Mouse (Mus musculus): Measurements from ENCODE around the gene Rbm14. TPM values are rescaled to one million over a fixed set of nuclear protein-coding genes. Genes with fewer than 3 reads are reported as not detected.

Gene Rbm14
- total RNA-seq, 1 experiment: 91.7 TPM

GRCm38 (mm10) chr19:4756193-4756911 lies 55.1 kb downstream of the Rbm14 start, which contains the start of gene Rbm4b:
Rbm4b (plus strand) TSS chr19:4756497.
- no peaks in the 10 kb centered on the region; a peak in 1 of 4 replicates for H3K4me1 ChIP-seq (ENCODE audit: control insufficient read depth in 2 of 2, insufficient read depth in 2 of 2, low read length in 2 of 2, poor library complexity in 1 of 2)
- TF ChIP-seq HCFC1 (IDR thresholded peaks at IDR 0.05; ENCODE audit: borderline replicate concordance, insufficient read depth, low read length): peak; percentile 73; the same call in 1 of the 2 replicates
- TF ChIP-seq CHD2 (IDR thresholded peaks at IDR 0.05; ENCODE audit: low read depth, low read length): peak; percentile 76; the same call in 1 of the 2 replicates
- TF ChIP-seq ZC3H11A (IDR thresholded peaks at IDR 0.05; ENCODE audit: borderline replicate concordance, low read depth, low read length): no peak
- peak within 1 kb of the TSS; percentile 85 for H3K27ac ChIP-seq (ENCODE audit: insufficient read depth, low read depth, low read length, poor library complexity, severe bottlenecking)
- H3K9me3 ChIP-seq (ENCODE audit: control insufficient read depth, insufficient read depth, low read depth, low read length): no peaks in the 10 kb centered on the region
- H3K36me3 ChIP-seq (ENCODE audit: control insufficient read depth, insufficient read depth, low read length, poor library complexity, severe bottlenecking): peaks cover 8% of the 10 kb centered on the region
- peak within 1 kb of the TSS; percentile 77 to 81 for H3K4me3 ChIP-seq (ENCODE audit: insufficient read depth in 1 of 2, low read depth in 1 of 2, low read length in 2 of 2, poor library complexity in 1 of 2, severe bottlenecking in 1 of 2)
- peak; percentile 92 for DNase-seq (ENCODE audit: low read depth, low spot score)
- in situ Hi-C loops (cut with MboI; ENCODE audit: low sequenced_read_pairs in 2 of 2, unreplicated experiment in 2 of 2): loop anchor here in 1 of 2 experiments (10.0 kb wide), 1 partner anchor 148 kb away; the partner anchor contains the start of gene Bbs1
- peak within 1 kb of the TSS; percentile 91 for H3K9ac ChIP-seq (ENCODE audit: insufficient read depth, low read depth, low read length, poor library complexity, severe bottlenecking)

DNA sequence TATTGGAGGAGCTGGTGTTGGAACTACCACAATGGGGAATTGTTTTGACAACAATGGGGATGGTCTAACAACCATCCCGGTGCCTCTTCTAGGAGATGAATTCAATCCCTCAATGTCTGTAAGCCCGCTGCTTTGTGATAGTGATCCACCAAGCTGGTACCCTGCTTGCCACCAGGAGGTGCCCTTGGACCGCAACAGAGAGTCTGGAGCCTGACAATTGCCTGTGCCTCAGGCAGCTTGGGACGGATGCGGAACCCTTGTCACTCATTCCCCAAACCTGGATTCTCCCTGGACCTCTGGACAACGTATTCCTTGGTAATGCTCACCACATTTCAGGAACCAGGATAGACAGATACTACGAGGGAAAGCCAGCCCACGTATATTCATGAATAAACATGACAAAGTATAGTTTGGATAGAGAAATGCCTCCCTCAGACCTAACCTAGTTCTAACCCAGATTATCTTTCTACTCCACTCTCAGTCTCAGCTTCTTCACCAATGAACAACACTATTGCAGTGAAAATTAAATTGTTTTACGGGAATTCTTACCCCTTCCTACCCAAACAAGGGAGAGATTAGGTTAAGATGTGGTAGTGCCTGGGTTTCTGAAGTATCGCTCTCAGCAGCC lies 55.8 kb downstream of the Rbm14 start:
- Histone ChIP-seq H3K9me3 (ENCODE audit: control insufficient read depth, insufficient read depth, low read depth, low read length) (no peaks in the 10 kb centered on the region), H3K9ac (ENCODE audit: insufficient read depth, low read depth, low read length, poor library complexity, severe bottlenecking) (peak overlapping the region; percentile 70), H3K27ac (ENCODE audit: insufficient read depth, low read depth, low read length, poor library complexity, severe bottlenecking) (peak overlapping the region; percentile 47; the same call in 1 of the 2 replicates), H3K4me3 (ENCODE audit: insufficient read depth in 1 of 2, low read depth in 1 of 2, low read length in 2 of 2, poor library complexity in 1 of 2, severe bottlenecking in 1 of 2) (peak overlapping the region; percentile 62 to 81), H3K4me1 (ENCODE audit: control insufficient read depth in 2 of 2, insufficient read depth in 2 of 2, low read length in 2 of 2, poor library complexity in 1 of 2) (no peaks in the 10 kb centered on the region; a peak in 1 of 4 replicates), H3K36me3 (ENCODE audit: control insufficient read depth, insufficient read depth, low read length, poor library complexity, severe bottlenecking) (peaks cover 8% of the 10 kb centered on the region)
- TF ChIP-seq CHD2 (IDR thresholded peaks at IDR 0.05; ENCODE audit: low read depth, low read length) (no peak), ZC3H11A (IDR thresholded peaks at IDR 0.05; ENCODE audit: borderline replicate concordance, low read depth, low read length) (peak; percentile 86)
- in situ Hi-C loops (cut with MboI; ENCODE audit: low sequenced_read_pairs in 2 of 2, unreplicated experiment in 2 of 2): loop anchor here in 1 of 2 experiments (10.0 kb wide), 1 partner anchor 149 kb away; the partner anchor contains the start of gene Bbs1
- DNase-seq (ENCODE audit: low read depth, low spot score): peak; percentile 75

Other genes starting within 250 kb of the Rbm14 start
- 22.8 and 33.9 TPM in 2 replicates for gene Lrfn4, start 196.0 kb downstream of the Rbm14 start, total RNA-seq (2012; rRNA removed)
- gene Rce1, start 186.0 kb downstream of the Rbm14 start, total RNA-seq (2012; rRNA removed): 63.6 and 103 TPM in 2 replicates
- gene Gm960, start 113.0 kb downstream of the Rbm14 start, total RNA-seq (2012; rRNA removed): 0.79 and 1.1 TPM in 2 replicates
- 14.1 and 36.7 TPM in 2 replicates for gene Sptbn2, start 100.5 kb downstream of the Rbm14 start, total RNA-seq (2012; rRNA removed)
- 11.1 and 11.3 TPM in 2 replicates for gene Rbm4b, start 55.1 kb downstream of the Rbm14 start, total RNA-seq (2012; rRNA removed)
- gene Rbm4, start 17.7 kb downstream of the Rbm14 start, total RNA-seq (2012; rRNA removed): 122 and 134 TPM in 2 replicates
- gene Gm21992, start within 50 bp of the Rbm14 start, total RNA-seq (2012; rRNA removed): 40.0 and 49.8 TPM in 2 replicates
- 49.9 and 53.0 TPM in 2 replicates for gene Ccs, start 27.7 kb upstream of the Rbm14 start, total RNA-seq (2012; rRNA removed)
- gene Ccdc87, start 27.7 kb upstream of the Rbm14 start, total RNA-seq (2012; rRNA removed): 0.13 and 0.16 TPM in 2 replicates
- gene Ctsf, start 43.5 kb upstream of the Rbm14 start, total RNA-seq (2012; rRNA removed): 59.2 and 98.6 TPM in 2 replicates
- gene Actn3, start 66.3 kb upstream of the Rbm14 start, total RNA-seq (2012; rRNA removed): 48.4 and 91.8 TPM in 2 replicates
- gene Zdhhc24, start 67.0 kb upstream of the Rbm14 start, total RNA-seq (2012; rRNA removed): 12.4 and 15.7 TPM in 2 replicates
- gene Bbs1, start 95.0 kb upstream of the Rbm14 start, total RNA-seq (2012; rRNA removed): 5.4 and 6.8 TPM in 2 replicates
- 126 and 143 TPM in 2 replicates for gene Dpp3, start 116.7 kb upstream of the Rbm14 start, total RNA-seq (2012; rRNA removed)
- 0.76 and 2.1 TPM in 2 replicates for gene Peli3, start 131.5 kb upstream of the Rbm14 start, total RNA-seq (2012; rRNA removed)
- 79.8 and 102 TPM in 2 replicates for gene Mrpl11, start 150.5 kb upstream of the Rbm14 start, total RNA-seq (2012; rRNA removed)
- gene Npas4, start 178.7 kb upstream of the Rbm14 start, total RNA-seq (2012; rRNA removed): 0.05 and 0.09 TPM in 2 replicates
- 21.0 and 33.4 TPM in 2 replicates for gene Slc29a2, start 212.2 kb upstream of the Rbm14 start, total RNA-seq (2012; rRNA removed)
- gene B4gat1, start 227.2 kb upstream of the Rbm14 start, total RNA-seq (2012; rRNA removed): 14.1 and 27.2 TPM in 2 replicates
- gene AC124502.3, start 227.3 kb upstream of the Rbm14 start, total RNA-seq (2012; rRNA removed): 3.2 and 4.3 TPM in 2 replicates
- 18.6 and 24.1 TPM in 2 replicates for gene Brms1, start 229.7 kb upstream of the Rbm14 start, total RNA-seq (2012; rRNA removed)
- 9.0 and 16.5 TPM in 2 replicates for gene Rin1, start 238.8 kb upstream of the Rbm14 start, total RNA-seq (2012; rRNA removed)